Mouse (Mus musculus): Measurements from ENCODE around the gene P3h3.
"Not testable (repeated sequence)": the region's sequence is repeated elsewhere in the genome, so short reads cannot be mapped to it uniquely, and the experiment has no call there.

The P3h3 gene

DNA sequence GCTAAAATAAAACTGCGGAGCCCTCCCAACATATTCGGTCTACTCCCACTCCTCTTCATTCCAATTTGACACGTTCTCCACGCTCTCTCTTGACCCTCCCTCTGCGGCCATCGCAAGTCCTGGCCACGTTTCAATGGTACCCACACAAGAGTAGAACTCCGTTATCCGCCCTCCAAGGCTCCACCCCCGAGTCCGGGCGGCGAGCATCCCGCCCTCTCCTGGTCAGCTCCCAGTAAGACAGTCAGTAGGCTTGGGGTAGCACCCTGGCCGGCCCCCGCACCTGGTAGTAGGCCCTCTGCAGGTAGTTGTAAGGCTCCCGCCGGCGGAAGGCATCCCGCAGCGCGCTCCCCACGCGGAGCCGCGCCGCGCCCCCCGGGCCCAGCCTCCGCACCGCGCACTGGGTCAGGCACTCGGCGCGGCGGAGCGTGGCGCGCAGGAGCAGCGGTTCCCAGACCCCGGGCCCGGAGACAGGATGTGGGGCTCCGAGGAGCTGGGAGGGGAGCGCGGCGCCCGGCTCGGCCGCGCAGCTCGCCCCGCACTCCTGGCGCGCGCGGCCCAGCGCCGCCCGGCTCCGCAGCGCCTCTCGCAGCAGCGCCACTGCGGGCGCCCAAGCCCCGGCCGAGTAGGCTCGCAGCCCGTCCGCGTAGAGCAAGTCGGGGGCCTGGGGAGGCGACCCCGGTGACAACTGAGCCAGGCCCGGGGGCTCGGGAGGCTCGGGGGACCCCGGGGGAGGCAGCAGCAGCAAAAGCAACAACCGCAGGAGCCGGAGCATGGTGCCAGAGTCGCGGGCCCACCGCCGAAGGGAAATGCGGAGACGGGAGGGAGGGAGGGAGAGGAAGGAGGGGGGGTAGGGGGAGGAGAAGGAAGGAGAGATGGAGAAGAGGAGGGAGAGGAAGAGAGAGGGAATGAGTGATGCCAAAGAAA is at the start of gene P3h3:
TSS of gene P3h3 (minus strand) at position 837 of the 924 bp plus-strand sequence.
- DNase-seq (ENCODE audit: low read depth, low spot score): peak; percentile 94

DNA sequence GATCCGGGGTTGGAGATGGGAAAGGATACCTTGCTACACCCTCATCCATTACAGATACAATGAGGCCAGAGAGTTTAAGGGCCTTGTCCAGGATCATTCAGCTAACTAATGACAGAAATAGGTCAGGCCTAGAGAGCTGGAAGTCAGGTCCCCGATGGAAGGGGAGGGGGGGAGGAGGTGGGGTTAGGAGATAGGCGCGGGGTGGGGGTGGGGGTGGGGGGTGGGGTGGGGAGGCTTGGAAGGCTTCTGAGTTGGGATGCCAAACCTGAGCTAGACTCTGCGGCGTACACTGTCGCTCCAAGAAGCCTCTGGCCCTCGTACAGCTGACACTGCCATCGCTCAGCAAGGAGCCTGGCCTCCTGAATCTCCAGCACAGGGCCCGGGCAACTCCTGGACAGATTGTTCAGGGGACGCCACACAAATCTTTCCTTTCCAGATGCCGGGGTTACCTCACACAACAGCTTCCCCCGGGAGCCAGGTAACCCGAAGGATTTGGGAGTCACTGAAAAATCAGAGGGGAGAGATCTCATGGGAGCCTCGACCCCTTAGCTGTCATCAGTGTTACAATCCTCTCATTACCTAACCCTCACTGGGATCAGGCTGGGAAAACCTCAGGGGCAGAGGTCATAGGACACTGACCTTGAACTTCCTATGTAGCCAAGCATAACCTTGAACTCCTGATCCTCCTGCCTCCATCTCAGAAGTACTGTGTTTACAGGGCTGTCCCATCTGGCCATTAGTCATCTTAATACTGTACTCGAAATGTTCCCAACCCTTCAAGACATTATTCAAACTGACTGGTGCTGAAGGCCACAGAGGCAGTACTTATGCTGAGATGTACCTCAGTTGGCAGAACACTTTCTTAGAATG is 47.7 kb upstream of the P3h3 start:
- peak; percentile 58 for DNase-seq (ENCODE audit: low read depth, low spot score)

DNA sequence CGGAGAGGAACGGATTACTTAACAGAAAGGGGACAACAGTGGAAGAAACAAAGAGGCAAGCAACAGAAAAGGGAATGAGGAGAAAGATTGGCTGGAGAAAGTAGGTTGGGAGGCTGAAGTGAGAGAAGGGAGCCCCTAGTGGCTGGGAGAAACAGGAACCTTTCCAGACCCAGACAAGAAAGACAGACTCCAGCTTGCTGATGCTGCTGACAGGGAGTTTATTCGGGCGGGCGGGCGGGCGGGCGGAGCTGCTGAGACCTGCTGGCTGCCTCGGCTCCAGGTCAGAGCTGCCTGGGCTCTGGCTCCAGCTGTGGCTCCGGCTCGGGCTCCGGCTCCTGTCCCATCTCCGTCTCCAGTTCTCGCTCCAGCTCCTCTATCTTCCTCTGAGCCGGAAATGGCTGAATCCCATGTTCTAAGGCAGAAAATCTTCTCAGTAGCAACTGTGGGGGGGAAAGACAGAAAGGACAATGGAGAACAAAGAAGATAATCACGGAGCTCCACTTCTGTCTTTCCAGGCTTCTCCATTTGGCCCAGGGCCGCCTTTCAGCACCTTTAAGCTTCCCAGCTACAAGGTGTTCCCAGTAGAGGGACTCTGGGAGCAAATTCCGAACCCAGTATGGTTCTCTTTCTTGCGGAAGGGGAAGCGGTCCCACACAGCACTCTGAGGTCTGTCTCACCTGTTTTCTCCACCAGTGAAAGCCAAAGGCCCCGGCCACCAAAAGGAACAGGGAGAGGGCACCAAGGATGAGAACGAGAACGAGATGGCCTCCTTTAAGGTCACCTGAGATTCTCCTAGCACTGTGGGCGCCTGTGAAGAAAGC is 46.8 kb upstream of the P3h3 start:
- peak; percentile 95 for DNase-seq (ENCODE audit: low read depth, low spot score)

DNA sequence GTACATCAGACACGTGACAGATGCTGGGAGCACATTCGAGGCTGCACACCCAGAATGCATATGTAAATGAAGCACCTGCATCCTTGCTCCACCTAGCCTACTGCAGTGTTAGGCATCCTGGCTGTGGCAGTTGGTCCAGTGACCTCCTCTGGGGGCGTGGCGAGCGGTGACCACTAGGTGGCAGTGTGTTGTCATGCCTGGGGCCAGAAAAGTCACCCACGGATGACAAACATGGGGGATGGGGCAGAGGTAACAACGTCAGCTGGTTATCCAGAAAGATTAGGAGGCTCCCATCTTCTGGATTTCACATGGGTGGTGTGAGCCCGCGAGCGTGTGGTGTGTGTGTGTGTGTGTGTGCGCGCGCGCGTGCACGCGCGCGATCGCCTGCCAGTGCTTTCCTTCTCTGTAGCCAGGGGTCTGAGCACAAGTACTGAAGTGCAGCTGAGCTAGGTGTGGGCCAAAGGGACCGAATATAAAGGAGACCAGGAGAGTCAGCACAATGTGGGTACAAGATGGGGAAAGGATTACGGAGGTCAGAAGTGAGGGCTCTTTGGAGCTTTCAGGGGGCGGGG is 46.1 kb upstream of the P3h3 start:
- peak; percentile 97 for DNase-seq (ENCODE audit: low read depth, low spot score)

DNA sequence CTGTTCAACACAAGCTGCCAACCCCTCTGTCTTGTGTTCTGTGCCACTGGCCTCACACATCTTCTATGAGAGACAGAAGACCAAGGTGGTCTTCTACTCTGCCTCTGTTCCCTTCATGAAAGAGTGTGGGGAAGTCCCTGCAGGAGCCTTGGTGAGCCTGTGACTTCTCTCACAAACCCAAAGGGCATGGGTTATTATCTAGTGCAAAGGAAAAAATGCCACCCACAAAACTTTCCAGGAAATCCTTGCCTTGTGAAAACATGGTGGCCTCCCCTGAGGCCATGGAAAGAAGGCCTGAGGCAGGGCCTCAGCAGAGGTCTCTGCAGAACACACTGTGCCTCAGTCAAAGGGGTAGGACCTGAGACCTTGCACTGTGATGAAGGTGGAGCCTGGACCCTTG is 44.3 kb upstream of the P3h3 start:
- no peak for DNase-seq (ENCODE audit: low read depth, low spot score)

DNA sequence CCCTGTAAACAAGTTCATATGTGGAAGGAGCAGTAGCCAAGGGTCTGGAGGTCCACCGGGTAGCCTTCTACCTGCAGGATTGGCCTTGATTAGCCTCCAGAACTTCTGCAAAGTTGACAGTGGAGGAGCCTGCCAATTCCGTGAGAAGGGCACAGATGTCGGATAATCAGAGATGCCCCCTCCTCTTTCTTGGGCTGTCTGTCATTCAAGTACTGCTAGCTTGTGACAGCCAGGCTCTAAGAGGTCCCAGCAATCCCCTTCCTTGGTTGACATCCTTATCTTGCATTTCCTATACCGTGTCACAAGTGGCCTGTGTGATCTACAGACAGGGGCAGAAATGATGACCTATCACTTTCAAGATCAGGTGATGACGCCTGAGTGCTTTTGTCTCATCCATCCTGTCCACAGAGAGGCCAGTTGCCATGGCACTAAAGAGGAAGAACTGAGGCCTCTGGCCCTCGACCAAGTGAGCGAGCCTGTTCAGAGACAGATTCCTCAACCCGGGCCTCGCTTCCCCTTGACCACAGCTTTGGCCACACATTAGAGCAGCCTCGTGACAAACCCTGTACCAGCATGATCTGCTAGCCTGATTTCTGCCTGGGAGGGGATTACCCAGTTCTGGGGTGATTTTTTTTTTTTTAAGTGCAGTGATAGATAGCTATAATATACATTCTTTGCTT is 43.4 kb upstream of the P3h3 start:
- no peak for DNase-seq (ENCODE audit: low read depth, low spot score)

DNA sequence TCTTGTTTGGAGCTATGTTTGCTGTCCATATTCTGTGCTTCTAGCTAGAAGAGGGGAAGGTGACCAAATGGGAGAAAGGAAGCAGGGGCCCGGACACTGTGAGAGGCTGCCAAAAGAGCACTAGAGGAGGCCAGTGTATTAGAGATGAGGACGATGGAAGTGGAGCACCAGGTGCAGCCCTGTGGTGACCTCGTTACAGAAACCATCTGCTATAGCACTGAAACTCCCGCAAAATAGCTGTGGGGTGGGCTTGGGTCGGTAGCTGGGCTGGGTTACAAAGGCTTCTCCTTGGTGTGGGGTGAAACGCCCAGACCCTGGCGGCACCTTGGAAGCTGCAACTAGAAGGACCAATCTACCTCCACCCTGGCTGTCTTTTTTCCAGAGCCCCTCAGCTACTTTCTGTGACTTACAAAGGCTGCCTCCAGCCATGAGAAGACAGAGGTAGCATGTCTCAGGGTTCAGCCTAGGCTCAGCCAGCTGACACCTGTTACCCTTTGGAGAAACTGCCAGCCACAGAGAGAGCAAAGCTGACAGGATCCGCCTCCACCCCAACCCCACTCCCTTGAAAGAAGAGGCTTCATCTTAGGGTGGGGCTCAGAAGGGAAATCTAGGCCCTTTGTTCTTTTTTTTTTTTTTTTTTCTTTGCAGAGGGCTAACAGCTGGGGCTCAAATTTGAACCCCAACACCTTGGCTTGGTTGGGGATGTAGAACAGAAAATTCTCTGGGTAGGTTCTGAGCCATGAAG is 42.7 kb upstream of the P3h3 start:
- peak; percentile 34 for DNase-seq (ENCODE audit: low read depth, low spot score)

DNA sequence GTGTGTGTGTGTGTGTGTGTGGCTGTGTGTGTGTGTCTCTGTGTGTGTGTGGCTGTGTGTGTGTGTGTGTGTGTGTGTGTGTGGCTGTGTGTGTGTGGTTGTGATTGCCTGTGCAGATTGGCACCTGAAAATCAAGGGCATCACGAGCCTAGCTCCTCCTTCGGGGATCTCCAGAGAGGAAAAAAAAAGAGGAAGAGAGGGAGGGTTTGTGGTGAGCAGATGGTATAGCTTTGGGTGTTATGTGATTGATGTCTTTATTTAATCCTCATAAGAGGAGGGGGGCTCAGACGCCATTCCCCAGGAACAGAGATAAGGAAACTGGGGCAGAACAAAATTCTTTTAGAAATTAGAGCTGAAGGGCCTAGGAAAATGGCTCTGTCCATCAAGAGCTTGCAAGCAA is 40.8 kb upstream of the P3h3 start:
- DNase-seq (ENCODE audit: low read depth, low spot score): no peak

DNA sequence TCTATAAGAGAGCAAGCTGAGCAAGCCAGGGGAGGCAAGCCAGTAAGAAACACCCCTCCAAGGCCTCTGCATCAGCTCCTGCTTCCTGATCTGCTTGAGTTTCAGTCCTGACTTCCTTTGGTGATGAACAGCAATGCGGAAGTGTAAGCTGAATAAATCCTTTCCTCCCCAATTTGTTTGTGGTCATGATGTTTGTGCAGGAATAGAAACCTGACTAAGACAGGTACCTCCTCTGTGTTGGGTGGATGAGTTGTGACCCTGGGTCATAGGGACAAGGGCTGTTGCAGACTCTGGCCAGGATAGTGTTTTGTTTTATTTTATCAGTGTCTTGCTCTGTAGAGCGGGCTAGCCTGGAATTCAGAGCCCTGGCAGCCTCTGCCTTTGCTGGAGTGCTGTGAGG is 36.6 kb upstream of the P3h3 start:
- DNase-seq (ENCODE audit: low read depth, low spot score): not testable (repeated sequence)

DNA sequence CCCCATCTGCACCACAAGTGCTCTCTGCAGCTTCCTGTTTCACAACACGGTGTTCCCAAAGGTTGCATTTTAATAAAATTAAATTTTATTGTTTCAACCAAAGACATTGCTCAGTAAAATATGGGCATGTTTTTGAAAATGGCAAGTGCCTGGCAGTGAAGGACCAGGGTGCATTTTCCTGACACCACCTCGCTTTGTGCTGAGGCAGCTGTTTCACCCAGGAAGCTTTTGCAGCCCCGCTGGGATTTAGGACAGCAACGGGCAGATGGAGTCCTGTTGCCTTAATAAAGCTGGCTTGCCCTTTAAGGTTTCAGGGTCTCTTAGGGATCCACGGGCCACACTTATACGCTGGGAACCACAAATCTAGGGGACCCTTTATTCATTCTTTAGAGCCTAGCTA is 33.4 kb upstream of the P3h3 start:
- no peak for DNase-seq (ENCODE audit: low read depth, low spot score)

DNA sequence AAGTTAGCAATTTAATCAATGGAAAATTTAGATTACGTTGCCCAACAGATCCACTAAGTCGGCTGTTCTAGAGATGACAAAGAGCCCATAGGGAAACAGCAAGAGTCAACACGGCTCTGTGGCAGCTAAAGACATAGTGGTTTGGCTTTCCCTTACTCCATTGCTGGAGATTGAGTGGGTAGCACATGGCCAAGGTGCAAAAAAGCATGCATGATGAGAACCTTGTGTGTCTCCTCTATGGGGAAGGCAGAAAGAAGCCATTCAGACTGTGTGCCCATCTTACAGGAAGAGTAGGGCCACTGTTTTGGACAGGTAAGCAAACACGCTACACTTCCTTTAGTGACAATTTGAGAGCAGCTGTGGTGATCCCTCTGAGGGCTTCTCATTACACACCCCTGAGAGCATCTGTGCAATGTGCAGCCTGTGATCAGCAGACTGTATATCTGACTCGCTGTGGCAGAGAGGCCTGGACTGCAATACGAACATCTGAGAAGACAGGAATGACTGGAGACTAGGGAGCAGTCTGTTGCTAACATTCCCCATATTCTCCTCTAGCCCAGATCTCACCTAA is 31.1 kb upstream of the P3h3 start:
- no peak for DNase-seq (ENCODE audit: low read depth, low spot score)

DNA sequence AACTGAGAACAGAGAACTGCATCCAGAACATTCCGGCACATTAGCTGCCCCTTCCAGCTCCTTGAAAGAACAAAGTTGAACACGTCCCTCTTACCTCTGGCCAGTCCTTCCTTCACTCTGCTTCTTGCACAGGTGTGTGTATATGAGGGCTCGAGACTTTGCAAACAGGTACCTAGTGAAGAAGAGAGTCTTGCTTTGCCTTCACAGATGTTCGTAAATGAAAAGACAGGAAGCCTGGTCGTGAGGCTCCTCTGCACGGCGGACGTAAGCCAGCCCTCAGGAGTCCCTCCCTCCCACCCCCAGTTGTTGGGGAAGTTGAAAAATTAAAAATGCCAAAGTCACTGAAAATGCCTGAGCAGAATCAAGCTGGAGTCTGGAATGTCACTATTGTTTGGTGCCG is 30.4 kb upstream of the P3h3 start, which contains the start of gene Cd4:
TSS of gene Cd4 (minus strand) at position 236 of the 400 bp plus-strand sequence.
- no peak for DNase-seq (ENCODE audit: low read depth, low spot score)

DNA sequence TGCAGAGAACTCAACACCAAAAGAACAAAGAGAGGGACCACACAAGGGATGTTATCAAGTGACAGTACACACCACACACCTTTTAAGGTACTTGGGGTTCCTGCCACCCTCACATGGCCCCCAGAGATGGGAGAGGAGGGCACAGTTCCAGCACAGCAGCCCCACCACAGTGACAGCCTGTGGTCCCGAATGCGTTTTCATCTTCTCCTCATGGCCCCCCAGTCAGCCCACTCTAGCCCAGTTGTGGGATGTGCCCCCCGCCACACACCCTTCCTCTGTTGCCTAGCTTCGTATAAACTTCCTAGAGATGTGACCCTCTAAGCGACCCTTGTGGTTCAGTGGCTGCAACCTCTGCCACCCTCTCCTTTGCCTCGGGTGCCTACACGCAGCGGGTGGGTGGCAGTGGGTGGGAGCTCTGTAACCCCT is 28.4 kb upstream of the P3h3 start:
- DNase-seq (ENCODE audit: low read depth, low spot score): no peak

DNA sequence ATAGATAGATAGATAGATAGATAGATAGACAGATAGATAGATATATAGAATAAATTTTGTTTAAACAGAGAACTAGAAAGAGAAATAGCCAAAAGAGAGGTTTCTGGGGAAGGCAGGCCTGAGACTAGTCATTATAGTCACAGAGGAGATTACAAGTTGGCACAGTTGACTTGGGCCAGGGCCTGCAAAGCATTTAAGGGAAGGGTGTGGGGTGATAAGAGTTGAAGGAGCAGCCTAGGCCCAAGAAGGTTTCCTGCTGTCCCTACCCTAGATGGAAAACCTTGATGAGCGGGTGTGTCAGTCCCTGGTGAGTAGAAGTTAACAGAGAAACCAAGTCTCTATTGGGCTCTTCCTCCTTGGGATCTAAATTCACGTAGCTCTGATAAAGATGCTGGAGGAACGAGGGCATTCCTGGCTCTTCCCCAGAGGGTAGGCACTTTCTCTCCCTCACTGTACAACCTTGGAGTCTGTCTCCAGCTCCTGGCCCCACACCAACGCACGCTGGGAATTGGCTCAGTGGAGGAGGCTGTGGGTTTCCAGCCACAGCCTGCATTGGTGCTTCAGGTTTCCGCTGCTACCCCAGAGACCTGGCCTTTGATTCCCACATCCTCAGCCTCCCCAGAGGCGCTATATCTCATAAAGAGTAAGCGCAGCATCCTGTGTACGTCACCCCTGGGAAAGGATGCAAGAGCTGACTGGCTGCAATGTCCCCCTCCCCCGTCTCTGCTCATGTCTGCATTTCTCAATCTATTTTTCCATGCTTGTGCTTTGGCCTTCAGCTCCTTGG is 27.4 kb upstream of the P3h3 start:
- DNase-seq (ENCODE audit: low read depth, low spot score): no peak

DNA sequence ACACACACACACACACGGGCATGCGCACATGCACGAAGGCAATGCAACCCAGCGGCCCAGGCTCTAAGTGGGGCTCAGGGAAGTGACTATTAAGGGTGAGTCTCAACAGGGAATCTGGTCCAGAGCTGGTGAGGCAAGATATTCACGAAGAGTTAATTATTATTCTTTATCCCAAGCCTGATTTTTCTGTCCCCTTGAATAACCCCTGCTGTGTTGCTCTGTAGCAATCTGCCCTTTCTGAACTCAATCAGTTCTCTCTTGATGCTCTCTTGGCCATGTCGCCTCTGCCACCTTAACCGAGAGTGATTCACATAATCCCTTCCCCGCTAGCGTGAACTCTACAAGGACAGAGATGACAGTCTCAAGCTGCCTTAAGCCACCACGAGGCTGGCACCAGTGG is 25.8 kb upstream of the P3h3 start:
- no peak for DNase-seq (ENCODE audit: low read depth, low spot score)

DNA sequence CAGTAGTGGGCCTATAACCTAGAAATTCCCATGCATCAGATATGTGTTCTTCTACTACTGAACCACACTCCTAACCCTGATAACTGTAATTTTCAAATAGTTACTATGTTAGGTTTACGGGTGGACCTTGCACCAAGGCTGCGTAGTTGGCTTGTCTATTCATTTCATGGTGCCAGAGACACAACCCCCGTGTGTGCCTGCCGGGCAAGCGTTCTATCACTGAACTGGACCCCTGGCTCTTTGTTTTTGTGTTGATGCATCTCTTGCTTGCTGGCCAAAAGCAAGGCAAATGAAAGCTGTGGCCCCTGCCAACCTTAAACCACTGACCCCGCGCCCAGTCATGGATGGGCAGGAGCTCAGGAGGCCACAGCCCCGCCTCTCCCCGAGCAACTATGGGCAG is 24.3 kb upstream of the P3h3 start:
- no peak for DNase-seq (ENCODE audit: low read depth, low spot score)

DNA sequence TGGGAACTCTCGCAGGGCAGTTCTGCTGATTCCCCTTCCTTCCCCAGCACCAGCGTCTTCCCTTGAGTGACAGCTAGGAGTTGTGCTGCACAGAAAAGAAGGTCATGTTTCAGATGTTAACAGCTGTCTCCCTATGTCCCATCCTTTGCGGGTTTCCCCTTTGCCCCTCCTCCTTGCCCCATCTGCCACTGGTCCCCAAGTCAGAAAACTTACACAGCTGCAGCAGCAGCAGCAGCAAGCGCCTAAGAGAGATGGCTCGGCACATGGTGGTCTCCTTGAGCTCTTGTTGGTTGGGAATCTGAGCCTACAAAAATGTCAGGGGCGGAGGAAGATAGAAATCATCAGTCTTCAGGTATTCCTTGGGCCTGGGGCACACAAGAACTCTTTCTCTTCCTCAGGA is 21.8 kb upstream of the P3h3 start:
- no peak for DNase-seq (ENCODE audit: low read depth, low spot score)

DNA sequence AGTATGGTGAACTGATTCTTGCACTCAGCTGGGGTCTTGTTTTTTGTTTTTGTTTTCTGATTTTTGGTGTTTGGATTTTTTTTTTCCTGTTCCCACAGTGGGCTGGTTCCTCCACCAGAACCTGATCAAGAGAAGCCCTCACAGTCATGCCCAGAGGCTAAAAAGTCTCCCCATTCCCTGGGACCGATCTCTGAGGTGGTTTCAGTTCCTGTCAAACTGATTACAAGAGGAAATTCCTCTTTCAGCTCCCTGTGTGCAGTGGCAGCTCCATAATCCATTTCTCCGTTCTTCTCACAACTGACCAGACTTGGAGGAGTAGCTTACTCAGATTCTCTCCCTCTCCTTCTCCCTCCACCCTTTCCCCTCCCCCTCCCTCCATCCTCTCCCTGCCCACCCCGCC is 16.8 kb upstream of the P3h3 start:
- DNase-seq (ENCODE audit: low read depth, low spot score): no peak

DNA sequence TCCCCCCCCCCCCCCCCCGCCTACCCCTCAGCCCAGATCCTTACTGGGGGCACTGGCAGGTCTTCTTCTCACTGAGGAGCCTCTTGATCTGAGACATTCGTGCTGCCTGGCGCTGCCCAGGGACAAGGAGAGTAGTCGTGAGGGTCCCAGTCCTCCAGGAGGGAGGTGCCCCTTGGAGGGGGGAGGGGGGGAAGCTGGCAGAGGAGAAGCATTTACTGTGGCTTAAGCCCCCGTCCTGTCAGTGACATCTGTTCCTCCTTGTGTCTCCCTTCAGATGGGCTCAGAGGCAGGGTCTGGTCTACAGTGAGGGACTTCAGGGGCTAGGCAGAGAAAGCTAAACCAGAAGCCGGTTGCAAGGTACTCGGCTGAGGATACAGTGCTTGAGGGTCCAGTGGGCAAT is 9.0 kb upstream of the P3h3 start:
- DNase-seq (ENCODE audit: low read depth, low spot score): no peak

Data from R1 (cell line).